Mouse (Mus musculus): ENCODE measurements around the gene Tcn2.
"Not testable (repeated sequence)": the region's sequence is repeated elsewhere in the genome, so short reads cannot be mapped to it uniquely, and the experiment has no call there.

Tcn2 gene

GRCm38 (mm10) chr11:3931511-3932211 is at the start of gene Tcn2:
Tcn2 (minus strand) TSS chr11:3932159.
- DNase-seq (ENCODE audit: low read depth, low spot score): peak; percentile 81

- DNase-seq (ENCODE audit: low read depth, low spot score): no peak
Measured at GRCm38 (mm10) chr11:3981536-3981935, 49.6 kb upstream of the Tcn2 start.

DNA sequence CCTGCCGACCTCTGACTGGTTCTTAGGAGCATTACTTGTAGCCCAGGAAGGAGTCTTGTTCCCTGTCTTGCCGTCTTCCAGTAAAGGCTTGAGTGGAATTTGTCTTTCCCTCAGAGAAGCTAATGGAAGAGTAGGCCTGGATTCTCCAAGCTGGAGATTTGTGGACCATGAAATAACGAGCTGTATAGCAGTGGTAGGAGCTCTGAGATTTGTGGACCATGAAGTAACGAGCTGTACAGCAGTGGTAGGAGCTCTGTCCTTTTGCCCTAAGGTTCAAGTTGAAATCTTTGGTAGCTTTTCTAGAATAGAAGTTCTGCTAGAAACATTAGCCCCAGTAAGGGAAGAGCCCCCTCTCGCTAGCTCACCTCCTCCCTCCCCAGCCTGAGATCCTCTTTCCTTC is 46.5 kb upstream of the Tcn2 start:
- no peak for DNase-seq (ENCODE audit: low read depth, low spot score)

GRCm38 (mm10) chr11:3976678-3977077 is 44.7 kb upstream of the Tcn2 start, which contains the start of gene 4930556J24Rik:
4930556J24Rik (minus strand) TSS chr11:3976778.
- DNase-seq (ENCODE audit: low read depth, low spot score): no peak

DNA sequence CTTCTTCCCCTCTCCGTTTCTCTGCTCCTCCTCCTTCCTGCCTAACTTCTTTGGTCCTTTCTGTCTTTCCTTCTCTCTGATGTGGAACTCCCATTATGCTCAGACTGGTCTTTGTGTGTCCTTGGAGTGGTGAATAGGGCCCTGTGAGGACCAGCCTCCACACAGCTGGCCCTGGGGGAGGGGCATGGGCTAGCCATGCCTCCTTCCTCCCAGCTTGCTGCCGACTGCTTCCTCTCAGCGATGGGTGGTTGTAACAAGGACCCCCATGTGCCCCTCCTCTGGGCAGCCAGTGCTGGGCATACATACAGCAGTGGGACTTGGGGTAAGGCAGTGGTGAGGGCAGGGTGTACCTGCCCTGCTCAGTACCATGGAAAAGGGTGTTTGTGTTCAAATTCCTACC is 42.4 kb upstream of the Tcn2 start:
- no peak for DNase-seq (ENCODE audit: low read depth, low spot score)

DNA sequence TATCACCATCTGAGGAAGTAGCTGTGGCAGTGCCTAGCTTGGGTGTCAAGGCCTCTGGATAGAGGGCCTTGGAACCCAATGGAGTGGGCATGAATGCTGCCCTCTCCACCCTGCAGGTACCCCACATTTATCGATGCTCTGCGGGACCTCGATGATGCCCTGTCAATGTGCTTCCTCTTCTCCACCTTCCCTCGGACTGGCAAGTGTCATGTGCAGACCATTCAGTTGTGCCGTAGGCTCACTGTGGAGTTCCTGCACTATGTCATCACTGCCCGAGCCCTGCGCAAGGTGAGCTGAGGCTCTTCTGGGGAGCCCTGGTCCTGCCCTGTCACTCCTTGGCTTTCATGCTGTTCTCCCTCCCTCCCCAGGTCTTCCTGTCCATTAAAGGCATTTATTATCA is 41.1 kb upstream of the Tcn2 start:
- no peak for DNase-seq (ENCODE audit: low read depth, low spot score)

GRCm38 (mm10) chr11:3970361-3970760 is 38.4 kb upstream of the Tcn2 start:
- no peak for DNase-seq (ENCODE audit: low read depth, low spot score)

DNA sequence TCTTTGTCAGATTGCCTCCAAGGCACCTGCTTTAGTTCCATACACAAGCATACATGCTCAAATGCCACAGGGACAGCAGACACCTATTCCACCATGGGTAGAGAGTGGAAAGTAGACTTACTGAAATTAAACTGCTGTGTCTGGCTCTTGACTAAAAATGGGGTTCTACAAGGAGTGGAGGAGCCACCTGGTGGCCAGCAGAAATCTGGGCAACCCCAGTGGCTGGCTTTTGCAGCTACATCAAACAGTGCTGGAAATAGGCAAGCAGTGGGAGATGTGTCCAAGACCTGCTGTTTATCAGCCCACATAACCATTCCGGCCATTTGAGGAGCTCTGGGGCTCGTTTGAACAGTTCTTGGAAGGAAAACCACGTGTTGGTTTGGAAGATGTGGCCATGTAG is 37.9 kb upstream of the Tcn2 start:
- DNase-seq (ENCODE audit: low read depth, low spot score): no peak

DNA sequence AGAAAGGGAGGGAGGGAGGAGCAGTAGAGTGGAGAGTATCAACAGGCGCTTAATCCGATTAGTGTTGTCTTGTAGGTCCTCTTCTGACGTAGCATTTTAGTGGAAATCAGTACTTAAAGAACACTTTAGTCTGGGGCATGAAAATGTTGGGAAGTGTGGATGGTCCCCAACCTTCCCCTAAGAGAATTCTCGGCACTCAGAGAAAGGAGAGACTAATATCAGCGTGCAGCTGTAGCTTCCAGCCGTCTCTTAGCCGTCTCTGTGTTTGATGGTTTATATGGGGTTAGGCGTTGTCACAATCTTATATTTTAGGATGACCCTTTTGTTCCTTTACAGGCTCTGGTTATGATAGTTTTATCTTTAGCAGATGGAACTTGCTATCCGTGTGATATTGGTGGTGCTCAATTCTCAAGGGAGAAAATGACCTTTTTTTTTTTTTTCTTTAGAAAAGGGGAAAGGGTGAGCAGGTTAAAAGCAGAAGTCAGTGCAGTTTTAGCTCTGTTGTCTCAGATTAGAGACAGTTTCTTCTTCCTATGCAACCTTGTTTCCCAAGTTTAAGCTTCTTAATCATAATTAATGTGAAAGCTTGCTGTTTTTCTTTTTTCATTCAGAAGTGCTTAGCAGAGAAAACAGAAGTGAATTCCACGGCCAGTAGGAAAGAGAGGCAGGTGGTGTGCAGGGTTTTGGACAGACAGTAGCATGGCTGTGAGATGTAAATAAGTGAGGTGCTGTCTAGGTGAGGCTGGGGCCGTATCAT is 32.6 kb upstream of the Tcn2 start:
- no peak for DNase-seq (ENCODE audit: low read depth, low spot score)

DNA sequence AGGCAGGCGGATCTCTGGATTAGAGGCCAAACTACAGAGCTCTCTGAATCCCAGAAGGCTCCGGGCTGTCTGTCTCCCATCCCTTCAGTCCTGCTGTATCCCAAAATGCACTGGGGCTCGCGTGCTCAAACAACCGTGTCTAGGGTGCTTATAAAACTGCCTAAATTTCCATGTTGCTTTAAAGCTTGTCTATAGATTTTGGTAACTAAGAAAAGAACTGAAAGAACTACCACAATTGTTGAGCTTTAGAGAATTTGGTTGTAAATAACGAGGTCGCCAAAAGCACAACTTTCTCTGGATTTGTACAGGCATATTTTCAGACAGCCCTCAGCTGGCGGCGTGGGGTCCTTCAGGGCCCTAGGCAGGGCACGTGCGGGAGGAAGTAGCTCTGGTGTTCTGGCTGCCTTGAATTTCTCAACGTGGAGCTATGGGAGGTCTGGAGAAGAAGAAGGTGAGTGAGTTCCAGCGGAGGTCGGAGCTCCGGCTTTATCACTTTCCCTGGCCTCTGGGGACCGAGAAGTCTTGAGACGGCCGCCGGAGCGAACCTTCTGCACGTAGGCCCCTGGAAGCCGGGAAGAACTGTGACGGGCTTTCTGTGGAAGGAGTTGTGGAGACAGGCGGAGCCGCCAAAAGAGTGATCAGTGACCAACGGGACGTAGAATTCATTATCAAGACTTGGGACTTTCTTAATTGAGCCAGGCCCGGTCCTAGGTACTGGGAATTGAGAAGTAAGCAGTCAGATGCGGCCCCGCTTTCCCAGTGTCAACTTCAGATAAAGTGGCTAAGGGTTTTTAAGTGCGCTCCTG is 31.9 kb upstream of the Tcn2 start, which contains the start of gene Pes1:
Gene Pes1, plus strand, starts transcription at position 366 of the 806 bp plus-strand sequence.
- DNase-seq (ENCODE audit: low read depth, low spot score): peak; percentile 86

- DNase-seq (ENCODE audit: low read depth, low spot score): peak; percentile 7
Measured at GRCm38 (mm10) chr11:3963155-3963554, 31.2 kb upstream of the Tcn2 start.

GRCm38 (mm10) chr11:3961761-3962160 is 29.8 kb upstream of the Tcn2 start:
- DNase-seq (ENCODE audit: low read depth, low spot score): no peak

GRCm38 (mm10) chr11:3960901-3961300 is 28.9 kb upstream of the Tcn2 start:
- DNase-seq (ENCODE audit: low read depth, low spot score): no peak

DNA sequence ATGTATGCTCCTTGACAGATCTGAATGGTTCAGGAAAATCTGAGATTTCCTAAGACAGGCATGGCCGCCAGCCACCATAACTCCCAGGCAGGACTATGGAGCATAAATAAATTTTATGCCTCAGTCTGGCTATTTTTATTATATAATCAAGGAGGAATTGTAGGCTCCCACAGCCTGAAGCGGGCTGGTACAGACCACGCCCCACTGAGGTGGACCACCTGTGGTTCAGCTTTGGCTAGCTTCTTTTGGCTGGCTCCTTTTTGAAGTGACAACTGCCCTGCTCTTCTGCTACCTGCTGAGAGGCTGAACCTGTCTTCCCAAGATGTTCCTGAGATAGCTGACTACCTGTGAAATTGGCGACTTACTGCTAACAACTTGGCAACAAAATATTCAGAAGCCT is 23.4 kb upstream of the Tcn2 start:
- not testable (repeated sequence) for DNase-seq (ENCODE audit: low read depth, low spot score)

- not testable (repeated sequence) for DNase-seq (ENCODE audit: low read depth, low spot score)
Measured at GRCm38 (mm10) chr11:3954876-3955275, 22.9 kb upstream of the Tcn2 start.

- DNase-seq (ENCODE audit: low read depth, low spot score): no peak
Measured at GRCm38 (mm10) chr11:3946386-3946785, 14.4 kb upstream of the Tcn2 start.

DNA sequence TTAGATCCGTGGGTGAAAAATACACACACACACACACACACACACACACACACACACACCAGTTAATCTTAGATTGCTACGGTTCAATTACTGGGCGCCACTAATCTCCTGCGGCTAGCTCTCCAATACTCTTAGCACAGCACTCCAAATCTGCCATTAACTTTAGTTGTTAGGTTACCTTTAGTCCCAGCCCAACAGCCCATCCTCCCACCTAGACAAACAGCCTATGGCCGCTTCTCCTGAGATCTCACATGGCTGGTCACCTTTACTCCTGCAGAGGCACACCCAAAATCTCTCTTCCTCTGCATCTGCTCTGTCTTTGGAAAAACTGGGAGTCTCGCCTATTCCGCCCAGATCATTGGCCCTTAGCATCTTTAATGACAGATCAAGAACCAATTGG is 9.4 kb upstream of the Tcn2 start:
- DNase-seq (ENCODE audit: low read depth, low spot score): no peak

DNA sequence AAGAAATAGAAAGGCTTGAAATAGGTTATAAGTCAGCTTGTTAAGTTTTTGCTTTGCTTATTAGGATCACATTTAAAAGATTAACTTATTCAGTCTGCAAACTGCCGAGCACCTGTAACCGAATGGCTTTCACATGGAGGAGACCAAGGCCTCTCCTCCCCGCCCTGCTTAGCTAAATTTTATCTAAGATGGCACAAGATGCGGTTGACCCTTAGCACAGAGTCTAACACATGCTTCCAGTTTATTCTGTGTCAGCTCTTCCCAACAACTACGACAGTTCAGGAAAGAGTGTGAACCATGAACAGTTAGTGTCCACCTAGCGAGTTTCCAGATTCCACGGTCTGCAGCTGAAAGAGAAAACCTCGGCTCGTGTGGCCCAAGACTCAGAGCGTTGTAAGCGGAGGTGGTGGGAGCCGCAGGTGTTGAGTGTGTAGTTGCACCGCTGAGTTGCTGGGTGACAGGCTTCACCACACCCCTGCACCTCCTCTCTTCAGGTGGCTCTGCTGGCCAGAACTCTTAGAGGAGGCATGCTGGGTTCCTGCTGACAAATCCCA is 5.4 kb upstream of the Tcn2 start:
- no peak for DNase-seq (ENCODE audit: low read depth, low spot score)

DNA sequence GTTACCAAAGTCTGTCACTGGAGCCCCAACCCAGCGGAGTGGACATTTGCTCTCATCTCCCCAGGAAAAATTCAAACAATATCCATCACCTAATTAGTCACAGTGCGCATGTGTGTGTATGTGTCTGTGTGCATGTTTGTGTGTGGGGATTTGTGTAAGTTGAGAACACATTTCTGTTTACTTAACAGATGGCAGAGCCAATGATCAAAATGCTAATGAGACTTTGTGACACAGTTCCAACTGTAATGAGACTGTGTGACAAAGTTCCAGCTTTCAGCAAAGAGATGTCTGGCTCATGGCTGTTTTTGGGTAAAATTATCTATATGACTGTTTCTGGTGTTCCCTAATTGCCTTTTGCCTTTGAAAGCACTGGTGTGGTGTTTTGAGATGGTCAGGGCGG is 4.4 kb upstream of the Tcn2 start:
- DNase-seq (ENCODE audit: low read depth, low spot score): no peak

- no peak for DNase-seq (ENCODE audit: low read depth, low spot score)
Measured at GRCm38 (mm10) chr11:3935135-3935534, 3.2 kb upstream of the Tcn2 start.

- DNase-seq (ENCODE audit: low read depth, low spot score): no peak
Measured at GRCm38 (mm10) chr11:3933756-3934285, 1.9 kb upstream of the Tcn2 start.

- DNase-seq (ENCODE audit: low read depth, low spot score): no peak
Measured at GRCm38 (mm10) chr11:3930931-3931330, 1.0 kb downstream of the Tcn2 start.

Measured in skeletal muscle tissue, adult 2 months (tissue).